Mouse (Mus musculus) midbrain, embryonic 10.5 days (tissue): ENCODE results near the gene Spout1. TPM values are rescaled to one million over a fixed set of nuclear protein-coding genes. Genes with fewer than 3 reads are reported as not detected.
"Not testable (repeated sequence)": the region's sequence is repeated elsewhere in the genome, so short reads cannot be mapped to it uniquely, and the experiment has no call there.

Experiments
- DNase-seq: peaks from one replicate; pipeline ENCODE4 v3.0.0-alpha.2; 2017; ENCODE audit warnings: low spot score
- H3K27ac ChIP-seq: fragments of 300-500 bp; sonication (generic); replicated peaks from 2 replicates; pipeline ENCODE4 v1.5.1; 2016; ENCODE audit warnings: mild to moderate bottlenecking
- H3K27me3 ChIP-seq: fragments of 300-500 bp; sonication (generic); 2 replicates; pipeline ENCODE4 v1.6.1; 2016; ENCODE audit warnings: low read depth, mild to moderate bottlenecking; ENCODE audit not compliant: poor library complexity, severe bottlenecking
- H3K36me3 ChIP-seq: fragments of 300-500 bp; sonication (generic); 2 replicates; pipeline ENCODE4 v1.6.1; 2016; ENCODE audit warnings: mild to moderate bottlenecking, moderate library complexity
- H3K4me1 ChIP-seq: fragments of 300-500 bp; sonication (generic); 2 replicates; pipeline ENCODE4 v1.6.1; 2016
- H3K4me3 ChIP-seq: fragments of 300-500 bp; sonication (generic); 2 replicates; pipeline ENCODE4 v1.5.1; 2016; ENCODE audit warnings: mild to moderate bottlenecking, moderate library complexity
- H3K9me3 ChIP-seq: fragments of 300-500 bp; sonication (generic); replicated peaks from 2 replicates; pipeline ENCODE4 v1.6.1; 2016; ENCODE audit warnings: mild to moderate bottlenecking
- WGBS: fragments of 180-500 bp; shearing (Covaris S2); methylation state at CpG from one replicate; pipeline ENCODE4 v1.1.7; 2016; 5-methylcytosine and 5-hydroxymethylcytosine counted together
- polyA plus RNA-seq: library from polyadenylated mRNA; unstranded; fragments of >200 nt; fragmentation: Nextera tagmentation; extraction: Ambion mirVana; gene quantifications from 2 replicates; pipeline ENCODE4 v1.2.1, GENCODE M21; 2016

Spout1 gene
- polyA plus RNA-seq, 1 experiment from 2014 or later: 89.0 TPM

- no peaks in the 10 kb centered on the region for H3K9me3 ChIP-seq
- H3K27me3 ChIP-seq: no peaks in the 10 kb centered on the region
- H3K27ac ChIP-seq: no peak overlapping the region
- DNase-seq: no peak
- 0 out of 2 replicates have a peak, but pooled peaks cover 2% of the 10 kb centered on the region for H3K36me3 ChIP-seq
- no peak overlapping the region for H3K4me3 ChIP-seq
- H3K4me1 ChIP-seq: peaks cover 6% of the 10 kb centered on the region
- WGBS: 86% methylated on average over 5 of the region's 5 CpGs
These were observed 22.2 kb upstream of the Spout1 start for GRCm38 (mm10) chr2:30200388-30200925.

DNA sequence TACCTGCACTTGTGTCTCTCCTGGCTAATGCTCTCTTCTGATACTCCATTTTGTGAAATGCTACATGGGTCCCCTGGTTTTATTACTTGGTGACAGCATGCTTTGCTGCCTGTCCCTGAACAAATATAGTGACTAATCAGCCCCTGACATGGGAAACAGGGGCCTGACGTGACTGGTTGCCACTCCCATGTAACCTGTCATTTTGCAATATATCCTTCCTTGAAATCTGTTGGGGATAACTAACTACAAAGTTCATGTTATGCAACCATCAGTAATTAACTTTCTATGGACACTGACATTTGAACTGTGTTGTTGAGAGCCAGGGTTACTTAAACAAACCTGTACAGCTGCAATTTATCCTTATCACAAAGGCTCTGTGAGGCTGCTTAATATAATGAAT is 21.7 kb upstream of the Spout1 start:
- Histone ChIP-seq H3K27ac (no peak overlapping the region), H3K36me3 (0 out of 2 replicates have a peak, but pooled peaks cover 2% of the 10 kb centered on the region), H3K9me3 (no peaks in the 10 kb centered on the region), H3K27me3 (no peaks in the 10 kb centered on the region), H3K4me3 (no peak overlapping the region), H3K4me1 (peaks cover 5% of the 10 kb centered on the region)
- no peak for DNase-seq
- 86% methylated on average over 1 of the region's 1 CpGs for WGBS

- Histone ChIP-seq H3K27me3 (no peaks in the 10 kb centered on the region), H3K9me3 (no peaks in the 10 kb centered on the region), H3K27ac (no peak overlapping the region), H3K4me1 (no peaks in the 10 kb centered on the region), H3K36me3 (0 out of 2 replicates have a peak, but pooled peaks cover 2% of the 10 kb centered on the region), H3K4me3 (no peak overlapping the region)
- 76% methylated on average over 4 of the region's 4 CpGs for WGBS
- DNase-seq: no peak
These were observed 19.8 kb upstream of the Spout1 start for GRCm38 (mm10) chr2:30198021-30198420.

DNA sequence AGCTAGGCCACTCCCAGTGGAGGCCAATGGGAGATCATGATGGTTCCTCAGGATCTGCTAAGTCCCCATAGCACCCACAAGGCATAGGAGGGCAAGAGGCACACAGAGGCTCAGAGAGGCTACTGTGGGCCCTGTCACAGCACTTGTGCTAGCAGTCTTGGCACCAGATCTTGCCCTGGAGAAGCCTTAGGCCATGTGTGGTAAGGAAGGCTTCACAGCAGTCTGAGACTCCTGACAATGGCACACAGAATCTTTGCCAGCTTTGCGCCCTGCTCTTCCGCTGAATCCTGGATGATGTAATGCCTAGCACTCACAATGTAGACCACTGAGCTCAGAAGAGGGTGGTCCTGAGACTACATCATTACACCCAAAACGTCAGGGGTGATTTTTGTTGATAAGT is 16.4 kb upstream of the Spout1 start:
- no peak overlapping the region for H3K4me3 ChIP-seq
- H3K36me3 ChIP-seq: 0 out of 2 replicates have a peak, but pooled peaks cover 9% of the 10 kb centered on the region
- H3K27ac ChIP-seq: no peak overlapping the region
- no peak for DNase-seq
- H3K27me3 ChIP-seq: no peaks in the 10 kb centered on the region
- H3K9me3 ChIP-seq: no peaks in the 10 kb centered on the region
- no peaks in the 10 kb centered on the region for H3K4me1 ChIP-seq
- WGBS: 88% methylated on average over 3 of the region's 3 CpGs

DNA sequence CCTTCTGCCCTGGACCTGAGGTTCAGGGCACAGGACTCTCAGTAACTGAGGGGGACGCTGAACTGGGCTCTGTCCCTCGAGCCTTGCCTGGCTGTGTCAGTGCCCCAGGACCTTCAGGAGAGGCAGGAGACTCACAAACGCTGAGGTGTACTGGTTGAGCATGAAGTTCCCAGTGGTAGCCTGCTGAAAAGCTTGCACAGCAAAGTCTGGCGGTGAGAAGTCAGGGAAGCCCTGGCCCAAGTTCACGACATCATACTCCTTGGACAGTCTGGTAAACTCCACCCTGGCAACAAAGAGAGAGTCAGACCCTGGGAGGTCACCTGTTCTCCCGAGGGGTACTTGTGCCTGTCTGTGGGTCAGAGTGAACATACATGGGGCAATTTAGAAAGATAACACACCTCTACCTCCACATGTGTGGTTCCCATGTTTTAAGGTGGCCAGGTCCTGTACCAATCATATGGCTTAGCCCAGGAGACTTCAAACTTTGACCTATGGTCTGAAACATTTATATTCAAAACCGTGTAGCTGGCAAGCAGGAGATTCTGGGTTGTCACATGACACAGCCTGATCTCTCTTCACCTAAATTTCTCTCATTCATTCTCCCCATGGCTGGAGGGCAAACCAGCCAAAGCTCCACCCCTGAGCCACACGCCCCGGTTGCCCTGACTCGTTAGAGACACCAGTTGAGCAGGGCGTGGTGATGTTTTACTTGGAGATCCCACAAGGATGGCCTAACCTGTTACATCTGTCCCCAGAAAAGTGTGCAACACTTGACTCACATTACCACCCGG is 13.7 kb upstream of the Spout1 start:
- 89% methylated on average over 12 of the region's 12 CpGs for whole genome bisulfite sequencing
- H3K9me3 ChIP-seq: no peaks in the 10 kb centered on the region
- H3K4me1 ChIP-seq: 0 out of 2 replicates have a peak, but pooled peaks cover 2% of the 10 kb centered on the region
- H3K36me3 ChIP-seq: 0 out of 2 replicates have a peak, but pooled peaks cover 9% of the 10 kb centered on the region
- no peak for DNase-seq
- no peaks in the 10 kb centered on the region for H3K27me3 ChIP-seq
- H3K4me3 ChIP-seq: no peak overlapping the region
- no peak overlapping the region for H3K27ac ChIP-seq

DNA sequence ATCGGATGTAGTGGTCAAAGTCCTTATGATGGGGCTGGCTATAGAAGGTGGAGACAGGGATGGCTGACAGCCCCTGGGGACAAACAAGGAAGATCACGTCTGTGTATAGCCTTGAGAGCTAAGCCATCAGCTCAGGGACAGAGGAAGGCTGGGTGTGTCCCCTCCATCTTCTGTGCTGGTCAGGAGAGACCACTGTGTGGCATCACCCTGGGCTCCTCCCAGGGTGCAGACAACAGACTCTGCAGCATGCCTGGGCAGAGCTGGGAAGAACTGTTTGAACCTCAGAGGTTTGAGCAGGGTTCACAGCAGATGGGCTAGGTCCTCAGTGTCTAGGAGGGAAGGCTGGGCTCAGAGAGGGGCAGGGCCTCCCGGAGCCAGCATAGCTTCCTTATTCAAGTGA is 7.4 kb upstream of the Spout1 start:
- H3K27me3 ChIP-seq: no peaks in the 10 kb centered on the region
- H3K36me3 ChIP-seq: peaks cover 13% of the 10 kb centered on the region
- peak overlapping the region; percentile 20; the same call in 1 of the 2 replicates for H3K27ac ChIP-seq
- H3K4me1 ChIP-seq: 0 out of 2 replicates have a peak, but pooled peaks cover 2% of the 10 kb centered on the region
- no peak for DNase-seq
- no peaks in the 10 kb centered on the region for H3K9me3 ChIP-seq
- no peak overlapping the region for H3K4me3 ChIP-seq
- WGBS: 83% methylated on average over 3 of the region's 3 CpGs

DNA sequence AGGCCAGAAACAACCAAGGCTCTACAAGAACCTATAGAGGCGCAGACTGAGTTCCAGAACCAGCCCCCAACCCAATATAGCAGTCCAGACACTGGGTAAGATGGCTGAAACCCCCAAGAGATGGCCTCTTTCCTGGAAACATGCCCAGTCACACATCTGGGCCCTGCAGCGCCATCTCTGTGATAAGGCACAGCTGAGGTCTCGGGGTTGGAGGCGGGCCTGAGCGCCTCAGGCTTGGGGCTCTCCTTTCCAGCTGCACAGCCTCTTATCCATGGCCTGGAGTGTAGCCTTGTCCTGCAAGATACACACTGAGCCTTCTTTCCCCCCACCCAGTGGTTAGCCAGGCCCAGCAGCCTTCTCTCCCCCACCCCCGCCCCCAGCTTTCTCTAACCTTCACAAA is 7.0 kb upstream of the Spout1 start:
- Histone ChIP-seq H3K27ac (0 out of 2 replicates have a peak overlapping the region, but pooled peaks have one; percentile 3), H3K27me3 (no peaks in the 10 kb centered on the region), H3K4me1 (0 out of 2 replicates have a peak, but pooled peaks cover 2% of the 10 kb centered on the region), H3K9me3 (no peaks in the 10 kb centered on the region), H3K36me3 (peaks cover 13% of the 10 kb centered on the region), H3K4me3 (no peak overlapping the region)
- 95% methylated on average over 6 of the region's 6 CpGs for WGBS
- no peak for DNase-seq

GRCm38 (mm10) chr2:30183721-30184120 is 5.5 kb upstream of the Spout1 start:
- Histone ChIP-seq H3K27ac (no peak overlapping the region), H3K36me3 (peaks cover 13% of the 10 kb centered on the region), H3K4me3 (no peak overlapping the region), H3K27me3 (no peaks in the 10 kb centered on the region), H3K9me3 (no peaks in the 10 kb centered on the region), H3K4me1 (0 out of 2 replicates have a peak, but pooled peaks cover 2% of the 10 kb centered on the region)
- no peak for DNase-seq
- WGBS: 78% methylated on average over 3 of the region's 3 CpGs

GRCm38 (mm10) chr2:30182424-30182823 is 4.2 kb upstream of the Spout1 start:
- peaks cover 11% of the 10 kb centered on the region for H3K4me1 ChIP-seq
- no peak for DNase-seq
- H3K27ac ChIP-seq: no peak overlapping the region
- H3K9me3 ChIP-seq: no peaks in the 10 kb centered on the region
- H3K4me3 ChIP-seq: no peak overlapping the region
- no peaks in the 10 kb centered on the region for H3K27me3 ChIP-seq
- H3K36me3 ChIP-seq: peaks cover 13% of the 10 kb centered on the region
- WGBS: 95% methylated on average over 2 of the region's 2 CpGs

DNA sequence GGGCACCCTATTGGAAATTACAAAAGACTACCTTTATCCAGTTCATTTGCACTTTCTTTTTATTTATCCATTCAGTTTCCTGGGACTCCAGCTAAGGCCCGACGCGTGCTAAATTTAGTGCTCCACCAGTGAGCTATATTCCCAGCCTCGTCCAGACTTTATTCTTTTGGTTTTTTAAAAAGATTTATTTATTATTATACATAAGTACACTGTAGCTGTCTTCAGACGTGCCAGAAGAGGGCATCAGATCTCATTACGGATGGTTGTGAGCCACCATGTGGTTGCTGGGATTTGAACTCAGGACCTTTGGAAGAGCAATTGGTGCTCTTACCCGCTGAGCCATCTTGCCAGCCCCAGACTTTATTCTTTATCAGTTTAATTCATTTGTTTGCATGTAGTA is 452 bp upstream of the Spout1 start:
- 65% methylated on average over 7 of the region's 7 CpGs for WGBS
- DNase-seq, H3K9me3 ChIP-seq, H3K27me3 ChIP-seq: not testable (repeated sequence)
- peaks cover 37% of the 10 kb centered on the region for H3K36me3 ChIP-seq
- H3K27ac ChIP-seq: 0 out of 2 replicates have a peak overlapping the region, but pooled peaks have one; percentile 84
- peaks cover 18% of the 10 kb centered on the region for H3K4me1 ChIP-seq
- H3K4me3 ChIP-seq: peak overlapping the region; percentile 88

DNA sequence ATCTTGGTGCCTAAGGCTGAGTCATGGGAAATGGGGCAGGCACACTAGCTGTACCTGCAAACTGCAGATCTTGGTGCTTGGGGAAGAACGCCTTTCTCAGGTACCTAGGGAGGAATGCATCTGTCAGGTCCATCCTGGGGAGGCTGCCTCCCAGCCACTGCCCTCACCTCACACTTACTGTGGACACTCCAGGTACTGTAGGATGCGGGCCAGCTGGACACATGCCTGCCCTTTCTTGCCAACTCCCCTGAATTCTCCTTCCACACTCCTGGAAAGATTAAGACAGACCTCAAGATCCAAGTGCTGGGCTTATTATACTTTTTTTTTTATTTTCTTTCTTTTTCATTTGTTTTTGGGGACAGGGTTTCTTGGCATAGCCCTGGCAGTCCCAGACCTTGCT is 1.7 kb downstream of the Spout1 start:
- WGBS: 97% methylated on average over 2 of the region's 2 CpGs
- H3K9me3 ChIP-seq: 0 out of 2 replicates have a peak, but pooled peaks cover 4% of the 10 kb centered on the region
- peaks cover 13% of the 10 kb centered on the region for H3K27me3 ChIP-seq
- peaks cover 53% of the 10 kb centered on the region for H3K36me3 ChIP-seq
- DNase-seq: no peak
- H3K4me1 ChIP-seq: peaks cover 34% of the 10 kb centered on the region
- peak overlapping the region; percentile 88; the same call in 1 of the 2 replicates for H3K4me3 ChIP-seq
- H3K27ac ChIP-seq: no peak overlapping the region

DNA sequence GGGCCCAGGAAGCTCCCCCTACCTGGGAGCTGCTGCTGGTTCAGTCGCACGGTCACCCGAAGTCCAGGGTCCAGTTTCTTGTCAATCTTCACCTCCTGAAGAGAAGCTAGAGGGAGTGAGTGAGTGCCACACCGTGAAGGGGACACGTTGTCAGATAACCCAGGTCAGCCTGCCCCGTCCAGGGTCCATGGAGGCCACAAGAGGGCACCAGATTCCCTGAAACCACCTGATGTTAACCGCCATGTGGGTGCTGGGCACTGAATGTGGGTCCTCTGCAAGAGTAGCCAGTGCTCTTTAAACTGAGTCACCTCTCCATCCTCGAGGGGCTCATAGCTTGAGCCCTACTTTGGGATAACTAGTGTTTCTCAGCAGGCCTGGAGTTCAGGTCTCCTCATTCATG is 2.4 kb downstream of the Spout1 start:
- H3K9me3 ChIP-seq: 0 out of 2 replicates have a peak, but pooled peaks cover 4% of the 10 kb centered on the region
- peaks cover 53% of the 10 kb centered on the region for H3K36me3 ChIP-seq
- no peak overlapping the region for H3K27ac ChIP-seq
- H3K27me3 ChIP-seq: peaks cover 13% of the 10 kb centered on the region
- no peak for DNase-seq
- 89% methylated on average over 8 of the region's 8 CpGs for WGBS
- peaks cover 41% of the 10 kb centered on the region for H3K4me1 ChIP-seq
- H3K4me3 ChIP-seq: no peak overlapping the region
